Mouse (Mus musculus) kidney, embryonic 15.5 days (tissue): ENCODE results near the gene Tulp1. TPM values are rescaled to one million over a fixed set of nuclear protein-coding genes. Genes with fewer than 3 reads are reported as not detected.
A peak's percentile ranks its signal among the peaks of the same experiment; 100 is the strongest.
"Not testable (repeated sequence)": the region's sequence is repeated elsewhere in the genome, so short reads cannot be mapped to it uniquely, and the experiment has no call there.

Source experiments
- ATAC-seq: fragments of 200-750 bp; cut with Nextera tagmentation; replicated peaks from 2 replicates; pipeline ENCODE4 v1.8.0; 2017; ENCODE audit warnings: moderate TSS enrichment; ENCODE audit not compliant: low FRiP score
- H3K27ac ChIP-seq: fragments of 300-500 bp; sonication (generic); 2 replicates; pipeline ENCODE4 v1.5.1; 2015; ENCODE audit warnings: mild to moderate bottlenecking, inconsistent platforms
- H3K27me3 ChIP-seq: fragments of 300-500 bp; sonication (generic); 2 replicates; pipeline ENCODE4 v1.6.1; 2015; ENCODE audit warnings: inconsistent platforms
- H3K36me3 ChIP-seq: fragments of 300-500 bp; sonication (generic); 2 replicates; pipeline ENCODE4 v1.6.1; 2015; ENCODE audit warnings: inconsistent platforms
- H3K4me1 ChIP-seq: fragments of 300-500 bp; sonication (generic); 2 replicates; pipeline ENCODE4 v1.6.1; 2015; ENCODE audit warnings: inconsistent platforms
- H3K4me2 ChIP-seq: fragments of 300-500 bp; sonication (generic); 2 replicates; pipeline ENCODE4 v1.6.1; 2015; ENCODE audit warnings: moderate library complexity, mild to moderate bottlenecking, inconsistent platforms
- H3K4me3 ChIP-seq: fragments of 300-500 bp; sonication (generic); replicated peaks from 2 replicates; pipeline ENCODE4 v1.5.1; 2015; ENCODE audit warnings: mild to moderate bottlenecking, inconsistent platforms
- H3K9ac ChIP-seq: fragments of 300-500 bp; sonication (generic); 2 replicates; pipeline ENCODE4 v1.6.1; 2015; ENCODE audit warnings: mild to moderate bottlenecking, inconsistent platforms
- H3K9me3 ChIP-seq: fragments of 300-500 bp; sonication (generic); replicated peaks from 2 replicates; pipeline ENCODE4 v1.6.1; 2016; ENCODE audit warnings: inconsistent platforms
- WGBS: fragments of 180-500 bp; shearing (Covaris S2); methylation state at CpG from one replicate; pipeline ENCODE4 v1.1.7; 2015; ENCODE audit warnings: mixed read lengths; 5-methylcytosine and 5-hydroxymethylcytosine counted together
- polyA plus RNA-seq: library from polyadenylated mRNA; unstranded; fragments of >200 nt; fragmentation: Nextera tagmentation; extraction: Ambion mirVana; gene quantifications from 2 replicates; pipeline ENCODE4 v1.2.1, GENCODE M21; 2015

Tulp1 gene
- polyA plus RNA-seq, result 5.6 and 6.4 TPM in 2 replicates

GRCm38 (mm10) chr17:28365122-28365521 is at the start of gene Tulp1:
Gene Tulp1, minus strand, starts transcription at chr17:28365222.
- peak within 1 kb of the TSS; percentile 67 for H3K4me2 ChIP-seq
- H3K9me3 ChIP-seq, result no peaks in the 10 kb centered on the region
- no peak within 1 kb of the TSS for H3K27ac ChIP-seq
- WGBS, result 35% methylated on average over 8 of the region's 8 CpGs
- no peak for ATAC-seq
- H3K36me3 ChIP-seq, result no peaks in the 10 kb centered on the region
- H3K27me3 ChIP-seq, result peaks cover 51% of the 10 kb centered on the region
- H3K4me3 ChIP-seq, result peak within 1 kb of the TSS; percentile 35
- H3K4me1 ChIP-seq, result peaks cover 50% of the 10 kb centered on the region
- H3K9ac ChIP-seq, result peak within 1 kb of the TSS; percentile 32

- H3K4me1 ChIP-seq, result no peaks in the 10 kb centered on the region
- peaks cover 37% of the 10 kb centered on the region for H3K36me3 ChIP-seq
- 76% methylated on average over 10 of the region's 10 CpGs for WGBS
- ATAC-seq, result no peak
- no peaks in the 10 kb centered on the region for H3K27me3 ChIP-seq
- H3K4me2 ChIP-seq, result no peak overlapping the region
- H3K4me3 ChIP-seq, result no peak overlapping the region
- no peak overlapping the region for H3K9ac ChIP-seq
- H3K27ac ChIP-seq, result peak overlapping the region; percentile 25; the same call in 1 of the 2 replicates
- no peaks in the 10 kb centered on the region for H3K9me3 ChIP-seq
These were observed 46.4 kb upstream of the Tulp1 start for GRCm38 (mm10) chr17:28411381-28411960.

- H3K4me3 ChIP-seq, result no peak overlapping the region
- H3K36me3 ChIP-seq, result peaks cover 41% of the 10 kb centered on the region
- H3K27me3 ChIP-seq, result no peaks in the 10 kb centered on the region
- H3K9me3 ChIP-seq, result no peaks in the 10 kb centered on the region
- WGBS, result 83% methylated on average over 4 of the region's 4 CpGs
- no peak for ATAC-seq
- H3K27ac ChIP-seq, result no peak overlapping the region
- H3K4me2 ChIP-seq, result no peak overlapping the region
- no peaks in the 10 kb centered on the region for H3K4me1 ChIP-seq
- no peak overlapping the region for H3K9ac ChIP-seq
These were observed 45.7 kb upstream of the Tulp1 start for GRCm38 (mm10) chr17:28410731-28411130.

GRCm38 (mm10) chr17:28408251-28408918 is 43.4 kb upstream of the Tulp1 start:
- no peak overlapping the region for H3K4me2 ChIP-seq
- no peak overlapping the region for H3K9ac ChIP-seq
- no peak overlapping the region for H3K27ac ChIP-seq
- H3K36me3 ChIP-seq, result peaks cover 48% of the 10 kb centered on the region
- 71% methylated on average over 5 of the region's 5 CpGs for WGBS
- H3K4me3 ChIP-seq, result no peak overlapping the region
- H3K4me1 ChIP-seq, result no peaks in the 10 kb centered on the region
- no peaks in the 10 kb centered on the region for H3K27me3 ChIP-seq
- no peak for ATAC-seq
- H3K9me3 ChIP-seq, result no peaks in the 10 kb centered on the region

GRCm38 (mm10) chr17:28407418-28408250 is 42.6 kb upstream of the Tulp1 start:
- Histone ChIP-seq H3K36me3 (peaks cover 45% of the 10 kb centered on the region), H3K27me3 (no peaks in the 10 kb centered on the region), H3K4me3 (no peak overlapping the region), H3K4me1 (no peaks in the 10 kb centered on the region), H3K4me2 (no peak overlapping the region), H3K9me3 (no peaks in the 10 kb centered on the region), H3K27ac (no peak overlapping the region), H3K9ac (no peak overlapping the region)
- ATAC-seq, result 0 out of 2 replicates have a peak, but pooled peaks have one; percentile 43
- WGBS, result 44% methylated on average over 15 of the region's 15 CpGs

- no peaks in the 10 kb centered on the region for H3K9me3 ChIP-seq
- ATAC-seq, result no peak
- no peak overlapping the region for H3K27ac ChIP-seq
- no peaks in the 10 kb centered on the region for H3K27me3 ChIP-seq
- peaks cover 49% of the 10 kb centered on the region for H3K36me3 ChIP-seq
- no peak overlapping the region for H3K4me2 ChIP-seq
- no peaks in the 10 kb centered on the region for H3K4me1 ChIP-seq
- 92% methylated on average over 7 of the region's 7 CpGs for WGBS
- no peak overlapping the region for H3K9ac ChIP-seq
- H3K4me3 ChIP-seq, result no peak overlapping the region
These were observed 41.4 kb upstream of the Tulp1 start for GRCm38 (mm10) chr17:28406471-28406870.

GRCm38 (mm10) chr17:28404745-28405144 is 39.7 kb upstream of the Tulp1 start:
- H3K36me3 ChIP-seq, result peaks cover 45% of the 10 kb centered on the region

GRCm38 (mm10) chr17:28404301-28404700 is 39.3 kb upstream of the Tulp1 start:
- H3K4me3 ChIP-seq, result no peak overlapping the region
- no peaks in the 10 kb centered on the region for H3K9me3 ChIP-seq
- no peaks in the 10 kb centered on the region for H3K4me1 ChIP-seq
- ATAC-seq, result no peak
- H3K36me3 ChIP-seq, result peaks cover 50% of the 10 kb centered on the region
- 97% methylated on average over 11 of the region's 11 CpGs for WGBS
- no peak overlapping the region for H3K4me2 ChIP-seq
- H3K9ac ChIP-seq, result no peak overlapping the region
- no peaks in the 10 kb centered on the region for H3K27me3 ChIP-seq
- no peak overlapping the region for H3K27ac ChIP-seq

More at GRCm38 (mm10) chr17:28404745-28405144, 39.7 kb upstream of the Tulp1 start:
- H3K4me3 ChIP-seq, ATAC-seq, H3K9ac ChIP-seq, H3K4me1 ChIP-seq, H3K27me3 ChIP-seq, H3K4me2 ChIP-seq, H3K9me3 ChIP-seq, H3K27ac ChIP-seq: not testable (repeated sequence)
- 97% methylated on average over 2 of the region's 2 CpGs for WGBS

GRCm38 (mm10) chr17:28394994-28395393 is 30.0 kb upstream of the Tulp1 start:
- peaks cover 18% of the 10 kb centered on the region for H3K4me1 ChIP-seq
- H3K4me3 ChIP-seq, result no peak overlapping the region
- peaks cover 19% of the 10 kb centered on the region; the same call in 1 of the 2 replicates for H3K36me3 ChIP-seq
- no peak overlapping the region for H3K4me2 ChIP-seq
- ATAC-seq, result no peak
- 80% methylated on average over 7 of the region's 7 CpGs for WGBS
- H3K27ac ChIP-seq, result no peak overlapping the region
- H3K9me3 ChIP-seq, result no peaks in the 10 kb centered on the region
- no peaks in the 10 kb centered on the region for H3K27me3 ChIP-seq
- no peak overlapping the region for H3K9ac ChIP-seq

GRCm38 (mm10) chr17:28394051-28394765 is 29.2 kb upstream of the Tulp1 start:
- no peak for ATAC-seq
- no peak overlapping the region for H3K4me2 ChIP-seq
- H3K27ac ChIP-seq, result no peak overlapping the region
- H3K9me3 ChIP-seq, result no peaks in the 10 kb centered on the region
- peaks cover 12% of the 10 kb centered on the region; the same call in 1 of the 2 replicates for H3K36me3 ChIP-seq
- peaks cover 2% of the 10 kb centered on the region; the same call in 1 of the 2 replicates for H3K27me3 ChIP-seq
- no peak overlapping the region for H3K4me3 ChIP-seq
- H3K4me1 ChIP-seq, result peaks cover 18% of the 10 kb centered on the region
- no peak overlapping the region for H3K9ac ChIP-seq
- 59% methylated on average over 15 of the region's 15 CpGs for WGBS

- Histone ChIP-seq H3K9me3 (no peaks in the 10 kb centered on the region), H3K27ac (0 out of 2 replicates have a peak overlapping the region, but pooled peaks have one; percentile 27), H3K4me2 (peak overlapping the region; percentile 48), H3K27me3 (peaks cover 21% of the 10 kb centered on the region; the same call in 1 of the 2 replicates), H3K4me1 (peaks cover 18% of the 10 kb centered on the region), H3K9ac (no peak overlapping the region), H3K4me3 (peak overlapping the region; percentile 15), H3K36me3 (no peaks in the 10 kb centered on the region)
- 7% methylated on average over 24 of the region's 25 CpGs for WGBS
- ATAC-seq, result 0 out of 2 replicates have a peak, but pooled peaks have one; percentile 40
These were observed 26.8 kb upstream of the Tulp1 start for GRCm38 (mm10) chr17:28391568-28392432.
